Mouse (Mus musculus): ENCODE results near the gene Epha6. TPM values are rescaled to one million over a fixed set of nuclear protein-coding genes. Genes with fewer than 3 reads are reported as not detected.

Gene Epha6
- polyA plus RNA-seq, 1 experiment from 2014 or later: not detected

- H3K27ac ChIP-seq (ENCODE audit: low read depth): no peak overlapping the region
Measured at GRCm38 (mm10) chr16:60434241-60434640, 171.1 kb downstream of the Epha6 start.

DNA sequence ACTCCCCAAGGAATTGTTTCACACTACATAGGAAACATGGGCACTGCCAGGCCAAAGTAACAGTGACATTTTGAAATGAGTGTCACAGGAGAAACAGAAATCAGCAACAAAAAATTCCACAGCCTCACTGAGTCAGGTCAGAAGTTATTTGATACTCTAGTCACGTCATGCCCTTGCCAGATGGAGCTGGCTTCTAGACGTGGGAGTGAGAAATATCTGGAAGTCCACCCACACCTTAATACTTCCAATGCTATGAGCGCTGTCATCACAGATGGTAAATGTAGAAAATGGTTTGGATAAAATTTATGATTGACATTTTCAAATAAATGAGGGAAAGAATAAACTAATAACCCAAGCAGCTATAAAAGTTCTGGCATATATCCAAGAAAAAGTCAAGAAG, 210.0 kb downstream of the Epha6 start:
- H3K4me2 ChIP-seq: no peak overlapping the region
- no peaks in the 10 kb centered on the region for H3K27me3 ChIP-seq (ENCODE audit: insufficient read depth, low read length)
- no peaks in the 10 kb centered on the region for H3K36me3 ChIP-seq (ENCODE audit: insufficient read depth)
- no peak for TF ChIP-seq CTCF (IDR thresholded peaks at IDR 0.05; ENCODE audit: low read depth)
- no peaks in the 10 kb centered on the region for H3K4me1 ChIP-seq (ENCODE audit: insufficient read depth)
- DNase-seq: no peak
- H3K9ac ChIP-seq: no peak overlapping the region
- no peak overlapping the region for H3K27ac ChIP-seq (ENCODE audit: low read depth)
- 47% methylated on average over 3 of the region's 3 CpGs for WGBS
- ATAC-seq (ENCODE audit: insufficient read depth): no peak
- H3K4me3 ChIP-seq (ENCODE audit: low read depth, low read length): no peak overlapping the region
- no peaks in the 10 kb centered on the region for H3K9me3 ChIP-seq (ENCODE audit: low read depth, low read length)

More at GRCm38 (mm10) chr16:60434241-60434640, 171.1 kb downstream of the Epha6 start:
- H3K9me3 ChIP-seq (ENCODE audit: low read depth, low read length): no peaks in the 10 kb centered on the region
- no peak overlapping the region for H3K4me2 ChIP-seq
- no peaks in the 10 kb centered on the region for H3K4me1 ChIP-seq (ENCODE audit: insufficient read depth)
- no peaks in the 10 kb centered on the region for H3K36me3 ChIP-seq (ENCODE audit: insufficient read depth)
- no peak for DNase-seq
- no peak for TF ChIP-seq CTCF (IDR thresholded peaks at IDR 0.05; ENCODE audit: low read depth)
- H3K4me3 ChIP-seq (ENCODE audit: low read depth, low read length): no peak overlapping the region
- H3K9ac ChIP-seq: no peak overlapping the region
- no peaks in the 10 kb centered on the region for H3K27me3 ChIP-seq (ENCODE audit: insufficient read depth, low read length)
- 76% methylated on average over 1 of the region's 1 CpGs for WGBS
- no peak for ATAC-seq (ENCODE audit: insufficient read depth)

- Histone ChIP-seq H3K4me1 (ENCODE audit: insufficient read depth) (no peaks in the 10 kb centered on the region), H3K27me3 (ENCODE audit: insufficient read depth, low read length) (no peaks in the 10 kb centered on the region), H3K4me3 (ENCODE audit: low read depth, low read length) (no peak overlapping the region), H3K4me2 (no peak overlapping the region), H3K27ac (ENCODE audit: low read depth) (no peak overlapping the region), H3K9ac (no peak overlapping the region), H3K36me3 (ENCODE audit: insufficient read depth) (no peaks in the 10 kb centered on the region), H3K9me3 (ENCODE audit: low read depth, low read length) (no peaks in the 10 kb centered on the region)
- ATAC-seq (ENCODE audit: insufficient read depth) (no peak), DNase-seq (no peak)
- TF ChIP-seq CTCF (IDR thresholded peaks at IDR 0.05; ENCODE audit: low read depth): no peak
Measured at GRCm38 (mm10) chr16:60392961-60393360, 212.4 kb downstream of the Epha6 start.

DNA sequence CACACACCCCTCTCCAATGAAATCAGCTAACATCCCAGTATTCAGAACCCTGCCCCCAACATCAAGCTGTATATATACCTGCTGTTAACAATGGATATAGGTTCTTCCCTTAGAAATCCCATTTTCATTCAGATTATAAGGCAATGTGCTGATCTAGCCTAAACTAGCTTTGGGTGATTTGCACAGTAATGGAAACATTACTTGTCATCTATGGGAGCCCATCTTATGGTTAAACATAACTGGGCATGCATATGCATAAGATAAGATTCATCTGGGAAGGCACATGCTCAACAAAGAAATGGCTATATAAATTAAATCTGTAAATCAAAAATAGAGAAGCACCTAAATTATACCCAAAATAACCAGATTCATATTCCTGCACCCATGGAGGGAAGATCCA, 230.2 kb downstream of the Epha6 start:
- H3K36me3 ChIP-seq (ENCODE audit: insufficient read depth): no peaks in the 10 kb centered on the region
- H3K27ac ChIP-seq (ENCODE audit: low read depth): no peak overlapping the region
- ATAC-seq (ENCODE audit: insufficient read depth): no peak
- no peak for DNase-seq
- H3K4me1 ChIP-seq (ENCODE audit: insufficient read depth): no peaks in the 10 kb centered on the region
- no peak overlapping the region for H3K4me3 ChIP-seq (ENCODE audit: low read depth, low read length)
- H3K27me3 ChIP-seq (ENCODE audit: insufficient read depth, low read length): no peaks in the 10 kb centered on the region
- no peak overlapping the region for H3K4me2 ChIP-seq
- H3K9me3 ChIP-seq (ENCODE audit: low read depth, low read length): no peaks in the 10 kb centered on the region
- TF ChIP-seq CTCF (IDR thresholded peaks at IDR 0.05; ENCODE audit: low read depth): no peak
- no peak overlapping the region for H3K9ac ChIP-seq

DNA sequence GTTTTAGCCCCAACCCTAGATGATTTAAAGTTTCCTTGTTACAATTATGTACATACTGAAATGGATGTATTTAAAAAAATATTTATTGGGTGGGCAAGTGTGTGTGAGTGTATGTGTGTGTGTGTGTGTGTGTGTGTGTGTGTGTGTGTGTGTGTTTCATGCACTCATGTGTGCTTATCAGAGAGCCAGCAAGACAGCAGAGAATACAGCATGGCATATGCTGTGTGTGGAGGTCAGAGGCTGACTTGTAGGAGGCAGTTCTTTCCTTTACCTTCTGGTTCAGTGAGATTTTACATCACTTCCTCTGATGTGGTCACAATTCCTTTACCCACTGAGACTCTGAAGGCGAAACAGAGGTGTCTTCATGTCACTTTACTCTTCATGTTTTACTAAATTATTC, 321.4 kb downstream of the Epha6 start:
- Histone ChIP-seq H3K27ac (ENCODE audit: low read depth) (no peak overlapping the region), H3K4me2 (no peak overlapping the region), H3K4me1 (ENCODE audit: insufficient read depth) (no peaks in the 10 kb centered on the region), H3K36me3 (ENCODE audit: insufficient read depth) (no peaks in the 10 kb centered on the region), H3K4me3 (ENCODE audit: low read depth, low read length) (no peak overlapping the region), H3K9ac (no peak overlapping the region), H3K27me3 (ENCODE audit: insufficient read depth, low read length) (no peaks in the 10 kb centered on the region), H3K9me3 (ENCODE audit: low read depth, low read length) (no peaks in the 10 kb centered on the region)
- no peak for TF ChIP-seq CTCF (IDR thresholded peaks at IDR 0.05; ENCODE audit: low read depth)
- DNase-seq: no peak
- WGBS: 72% methylated on average over 1 of the region's 1 CpGs
- ATAC-seq (ENCODE audit: insufficient read depth): no peak

- ATAC-seq (ENCODE audit: insufficient read depth) (no peak), DNase-seq (no peak)
- H3K4me3 ChIP-seq (ENCODE audit: low read depth, low read length): no peak overlapping the region
- 61% methylated on average over 2 of the region's 2 CpGs for WGBS
- H3K4me1 ChIP-seq (ENCODE audit: insufficient read depth): no peaks in the 10 kb centered on the region
- no peak for TF ChIP-seq CTCF (IDR thresholded peaks at IDR 0.05; ENCODE audit: low read depth)
- no peak overlapping the region for H3K4me2 ChIP-seq
- H3K27me3 ChIP-seq (ENCODE audit: insufficient read depth, low read length): no peaks in the 10 kb centered on the region
- no peaks in the 10 kb centered on the region for H3K9me3 ChIP-seq (ENCODE audit: low read depth, low read length)
- no peak overlapping the region for H3K9ac ChIP-seq
- no peak overlapping the region for H3K27ac ChIP-seq (ENCODE audit: low read depth)
- no peaks in the 10 kb centered on the region for H3K36me3 ChIP-seq (ENCODE audit: insufficient read depth)
Measured at GRCm38 (mm10) chr16:60274109-60274508, 331.2 kb downstream of the Epha6 start.

GRCm38 (mm10) chr16:60266367-60267351, 338.7 kb downstream of the Epha6 start:
- H3K36me3 ChIP-seq (ENCODE audit: insufficient read depth): no peaks in the 10 kb centered on the region
- no peaks in the 10 kb centered on the region for H3K9me3 ChIP-seq (ENCODE audit: low read depth, low read length)
- H3K27me3 ChIP-seq (ENCODE audit: insufficient read depth, low read length): no peaks in the 10 kb centered on the region
- no peak overlapping the region for H3K27ac ChIP-seq (ENCODE audit: low read depth)
- no peak overlapping the region for H3K9ac ChIP-seq
- ATAC-seq (ENCODE audit: insufficient read depth) (no peak), DNase-seq (no peak)
- H3K4me2 ChIP-seq: no peak overlapping the region
- WGBS: 89% methylated on average over 9 of the region's 9 CpGs
- H3K4me3 ChIP-seq (ENCODE audit: low read depth, low read length): no peak overlapping the region
- no peaks in the 10 kb centered on the region for H3K4me1 ChIP-seq (ENCODE audit: insufficient read depth)
- TF ChIP-seq CTCF (IDR thresholded peaks at IDR 0.05; ENCODE audit: low read depth): no peak

All from lung, embryonic 14.5 days (tissue).